Mouse (Mus musculus): ENCODE data around the gene Gm49027. TPM values are rescaled to one million over a fixed set of nuclear protein-coding genes. Genes with fewer than 3 reads are reported as not detected.

Gene Gm49027
- polyA plus RNA-seq, 1 experiment: not detected

DNA sequence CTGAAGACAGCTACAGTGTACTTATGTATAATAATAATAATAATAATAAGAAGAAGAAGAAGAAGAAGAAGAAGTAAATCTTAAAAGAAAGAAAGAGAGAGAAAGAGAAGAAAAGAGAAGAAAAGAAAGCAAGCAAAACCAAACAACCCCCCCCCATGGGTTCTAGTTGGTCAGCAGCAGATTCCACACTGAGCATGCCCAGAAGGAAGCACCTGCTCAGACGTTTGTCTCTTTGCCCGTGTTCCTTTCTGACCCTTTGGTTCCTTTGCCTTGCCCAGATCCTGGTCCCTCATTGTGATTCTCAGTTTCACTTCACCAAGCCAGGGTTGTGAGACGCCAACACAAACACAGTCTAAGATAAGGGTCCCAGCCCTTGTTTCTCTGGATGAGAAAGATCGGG is 23.3 kb downstream of the Gm49027 start:
- Histone ChIP-seq H3ac (ENCODE audit: control insufficient read depth, insufficient read length, low read depth) (no peak overlapping the region), H3K36me3 (ENCODE audit: control insufficient read depth, insufficient read depth) (no peaks in the 10 kb centered on the region), H3K79me3 (ENCODE audit: low read depth) (no peaks in the 10 kb centered on the region), H3K4me3 (ENCODE audit: insufficient read depth, poor library complexity, severe bottlenecking) (no peak overlapping the region), H3K27me3 (ENCODE audit: control insufficient read depth, insufficient read depth, insufficient read length) (peaks cover 6% of the 10 kb centered on the region), H3K79me2 (ENCODE audit: control insufficient read depth, insufficient read depth) (no peaks in the 10 kb centered on the region)
- TF ChIP-seq USF1 (IDR thresholded peaks at IDR 0.05; ENCODE audit: low read depth): no peak
- TF ChIP-seq FOSL1 (IDR thresholded peaks at IDR 0.05; ENCODE audit: insufficient read depth, low read length, poor library complexity, severe bottlenecking): no peak
- TF ChIP-seq MAX (IDR thresholded peaks at IDR 0.05): no peak
- TF ChIP-seq MYOD1 (IDR thresholded peaks at IDR 0.05; ENCODE audit: control insufficient read depth, insufficient read length, low read depth): no peak
- no peak for TF ChIP-seq CEBPB (IDR thresholded peaks at IDR 0.05; ENCODE audit: low read depth)
- no peak for TF ChIP-seq MYOG (IDR thresholded peaks at IDR 0.05; ENCODE audit: control insufficient read depth, extremely low read depth, insufficient read length)
- TF ChIP-seq CTCF (IDR thresholded peaks at IDR 0.05; ENCODE audit: control insufficient read depth, insufficient read depth, insufficient read length): no peak

DNA sequence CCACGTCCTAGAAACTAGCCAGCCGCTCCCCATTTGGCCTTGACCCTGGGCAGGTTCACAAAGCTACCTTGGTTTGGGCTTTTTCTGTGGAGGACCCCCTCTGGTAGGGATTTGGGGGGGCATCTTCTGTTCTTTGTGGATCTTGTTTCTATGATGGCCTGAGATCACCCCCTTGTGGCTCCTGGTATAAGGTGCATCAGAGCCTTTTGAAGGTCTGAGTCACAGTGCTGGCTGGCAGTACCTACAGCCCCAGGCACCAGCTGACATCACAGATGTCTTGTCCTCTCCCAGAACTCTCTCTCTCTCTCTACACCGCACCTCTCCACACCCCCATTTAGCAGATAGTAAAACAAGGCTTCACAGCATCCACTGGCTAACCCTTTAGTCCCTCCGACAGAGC is 25.6 kb downstream of the Gm49027 start:
- H3K79me3 ChIP-seq (ENCODE audit: low read depth): no peaks in the 10 kb centered on the region
- no peaks in the 10 kb centered on the region for H3K36me3 ChIP-seq (ENCODE audit: control insufficient read depth, insufficient read depth)
- no peak overlapping the region for H3ac ChIP-seq (ENCODE audit: control insufficient read depth, insufficient read length, low read depth)
- no peaks in the 10 kb centered on the region for H3K79me2 ChIP-seq (ENCODE audit: control insufficient read depth, insufficient read depth)
- no peak overlapping the region for H3K4me3 ChIP-seq (ENCODE audit: insufficient read depth, poor library complexity, severe bottlenecking)
- TF ChIP-seq MYOD1 (IDR thresholded peaks at IDR 0.05; ENCODE audit: control insufficient read depth, insufficient read length, low read depth) (no peak), MAX (IDR thresholded peaks at IDR 0.05) (no peak), FOSL1 (IDR thresholded peaks at IDR 0.05; ENCODE audit: insufficient read depth, low read length, poor library complexity, severe bottlenecking) (no peak), USF1 (IDR thresholded peaks at IDR 0.05; ENCODE audit: low read depth) (no peak), MYOG (IDR thresholded peaks at IDR 0.05; ENCODE audit: control insufficient read depth, extremely low read depth, insufficient read length) (no peak), CEBPB (IDR thresholded peaks at IDR 0.05; ENCODE audit: low read depth) (no peak), CTCF (IDR thresholded peaks at IDR 0.05; ENCODE audit: control insufficient read depth, insufficient read depth, insufficient read length) (no peak)
- H3K27me3 ChIP-seq (ENCODE audit: control insufficient read depth, insufficient read depth, insufficient read length): peaks cover 10% of the 10 kb centered on the region

DNA sequence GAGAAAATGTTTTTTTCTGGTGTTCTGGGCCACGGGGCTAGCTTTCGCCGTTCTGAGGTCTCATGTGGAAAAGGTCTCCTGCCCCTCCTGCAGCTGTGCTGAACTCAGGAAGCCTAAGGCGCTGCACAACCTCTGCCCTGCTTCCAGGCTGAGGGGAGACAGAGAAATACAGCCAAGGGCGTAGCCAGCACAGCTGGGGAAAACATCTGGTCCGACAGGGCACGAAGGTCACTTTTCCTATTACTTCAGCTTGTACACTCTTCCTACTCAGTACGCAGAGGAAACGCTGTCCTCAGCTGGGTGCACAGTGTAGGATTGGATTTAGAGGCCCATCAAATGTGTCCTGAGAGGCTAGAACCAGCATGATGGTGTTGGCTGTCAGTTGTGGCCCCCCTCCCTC is 35.4 kb downstream of the Gm49027 start:
- Histone ChIP-seq H3K79me2 (ENCODE audit: control insufficient read depth, insufficient read depth) (no peaks in the 10 kb centered on the region), H3ac (ENCODE audit: control insufficient read depth, insufficient read length, low read depth) (no peak overlapping the region), H3K4me3 (ENCODE audit: insufficient read depth, poor library complexity, severe bottlenecking) (no peak overlapping the region), H3K79me3 (ENCODE audit: low read depth) (no peaks in the 10 kb centered on the region), H3K36me3 (ENCODE audit: control insufficient read depth, insufficient read depth) (no peaks in the 10 kb centered on the region), H3K27me3 (ENCODE audit: control insufficient read depth, insufficient read depth, insufficient read length) (peaks cover 51% of the 10 kb centered on the region)
- TF ChIP-seq CEBPB (IDR thresholded peaks at IDR 0.05; ENCODE audit: low read depth): no peak
- no peak for TF ChIP-seq USF1 (IDR thresholded peaks at IDR 0.05; ENCODE audit: low read depth)

DNA sequence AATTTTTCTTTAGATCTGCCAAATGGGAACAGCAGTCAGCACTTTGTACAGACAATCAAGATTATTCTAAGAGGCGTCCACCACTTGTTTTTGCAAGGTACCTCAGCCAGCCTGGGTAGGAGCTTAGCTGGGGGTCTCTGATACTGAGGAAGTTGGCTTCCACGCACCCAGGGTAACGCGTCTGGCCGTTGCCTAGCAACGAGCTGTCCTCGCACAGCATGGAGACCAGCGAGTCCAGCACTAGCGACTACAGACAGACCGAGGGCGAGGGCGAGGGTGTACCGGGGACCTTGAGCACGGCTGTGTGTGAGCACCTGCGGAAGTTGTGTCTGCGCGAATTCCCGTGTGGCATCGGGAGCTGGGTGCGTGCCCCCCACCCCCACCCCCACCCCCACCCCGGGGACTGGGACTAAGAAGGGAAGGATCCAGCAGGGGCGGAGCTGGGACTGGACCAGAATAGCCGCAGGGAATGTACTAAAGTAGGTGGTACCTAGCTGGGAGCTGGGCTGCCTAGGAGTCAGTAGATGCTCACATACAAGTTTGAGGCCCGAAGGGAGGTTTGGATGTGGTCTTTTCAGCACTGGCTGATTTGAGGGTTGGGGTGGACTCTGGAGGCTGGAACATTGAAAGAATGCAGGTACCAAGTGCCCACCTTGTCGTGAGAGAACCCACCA is 36.0 kb downstream of the Gm49027 start, which contains the start of the genes Lrrc43 and Il31:
Gene Lrrc43, plus strand, starts transcription at position 194 of the 674 bp plus-strand sequence.
Gene Il31, minus strand, starts transcription at position 378 of the 674 bp plus-strand sequence.
- no peaks in the 10 kb centered on the region for H3K79me3 ChIP-seq (ENCODE audit: low read depth)
- H3K4me3 ChIP-seq (ENCODE audit: insufficient read depth, poor library complexity, severe bottlenecking): no peak within 1 kb of the TSS
- no peak within 1 kb of the TSS for H3ac ChIP-seq (ENCODE audit: control insufficient read depth, insufficient read length, low read depth)
- H3K79me2 ChIP-seq (ENCODE audit: control insufficient read depth, insufficient read depth): no peaks in the 10 kb centered on the region
- no peaks in the 10 kb centered on the region for H3K36me3 ChIP-seq (ENCODE audit: control insufficient read depth, insufficient read depth)
- peaks cover 54% of the 10 kb centered on the region for H3K27me3 ChIP-seq (ENCODE audit: control insufficient read depth, insufficient read depth, insufficient read length)
- TF ChIP-seq CTCF (IDR thresholded peaks at IDR 0.05; ENCODE audit: control insufficient read depth, insufficient read depth, insufficient read length): no peak
- no peak for TF ChIP-seq CEBPB (IDR thresholded peaks at IDR 0.05; ENCODE audit: low read depth)
- no peak for TF ChIP-seq MYOG (IDR thresholded peaks at IDR 0.05; ENCODE audit: control insufficient read depth, extremely low read depth, insufficient read length)
- no peak for TF ChIP-seq MAX (IDR thresholded peaks at IDR 0.05)
- no peak for TF ChIP-seq MYOD1 (IDR thresholded peaks at IDR 0.05; ENCODE audit: control insufficient read depth, insufficient read length, low read depth)
- no peak for TF ChIP-seq FOSL1 (IDR thresholded peaks at IDR 0.05; ENCODE audit: insufficient read depth, low read length, poor library complexity, severe bottlenecking)
- no peak for TF ChIP-seq USF1 (IDR thresholded peaks at IDR 0.05; ENCODE audit: low read depth)

DNA sequence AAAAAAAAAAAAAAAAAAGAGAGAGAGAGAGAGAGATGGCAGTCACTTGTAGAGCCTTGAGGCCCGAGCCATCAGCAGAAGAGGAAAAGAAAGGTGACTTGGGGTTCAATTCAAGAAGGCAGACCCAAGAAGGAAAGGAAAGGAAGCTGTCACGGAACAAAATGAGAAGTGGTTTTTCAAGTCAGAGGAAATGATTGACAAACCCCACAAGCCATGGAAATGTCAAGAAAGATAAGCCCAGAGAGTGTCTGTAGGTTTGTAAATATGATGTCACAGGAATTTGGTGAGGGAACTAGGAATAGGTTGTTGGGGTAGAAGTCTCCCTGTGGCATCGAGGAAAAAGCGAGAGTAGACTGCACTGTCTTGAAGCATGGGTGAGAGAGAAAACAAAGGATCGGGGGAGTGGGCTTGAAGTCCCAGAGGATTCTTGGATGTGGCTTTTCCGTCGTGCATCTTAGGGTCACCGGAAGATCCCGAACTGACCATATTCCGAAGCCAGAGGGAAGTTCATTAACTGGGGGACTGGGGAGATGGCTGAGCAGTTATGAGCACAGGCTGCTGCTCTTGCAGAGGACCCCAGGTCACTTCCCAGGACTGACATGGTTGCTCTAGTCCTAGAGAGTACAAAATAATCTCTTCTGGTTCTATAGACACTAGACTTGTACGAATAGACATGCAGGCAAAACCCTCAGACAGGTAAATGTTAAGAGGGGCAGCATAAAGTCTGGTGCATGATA is 37.5 kb downstream of the Gm49027 start:
- Histone ChIP-seq H3K79me3 (ENCODE audit: low read depth) (no peaks in the 10 kb centered on the region), H3K4me3 (ENCODE audit: insufficient read depth, poor library complexity, severe bottlenecking) (no peak overlapping the region), H3K79me2 (ENCODE audit: control insufficient read depth, insufficient read depth) (no peaks in the 10 kb centered on the region), H3K36me3 (ENCODE audit: control insufficient read depth, insufficient read depth) (no peaks in the 10 kb centered on the region), H3ac (ENCODE audit: control insufficient read depth, insufficient read length, low read depth) (no peak overlapping the region), H3K27me3 (ENCODE audit: control insufficient read depth, insufficient read depth, insufficient read length) (peaks cover 46% of the 10 kb centered on the region)
- TF ChIP-seq MYOG (IDR thresholded peaks at IDR 0.05; ENCODE audit: control insufficient read depth, extremely low read depth, insufficient read length) (no peak), MAX (IDR thresholded peaks at IDR 0.05) (no peak), CEBPB (IDR thresholded peaks at IDR 0.05; ENCODE audit: low read depth) (no peak), USF1 (IDR thresholded peaks at IDR 0.05; ENCODE audit: low read depth) (no peak), FOSL1 (IDR thresholded peaks at IDR 0.05; ENCODE audit: insufficient read depth, low read length, poor library complexity, severe bottlenecking) (no peak)

All from C2C12 (cell line).